Mouse (Mus musculus) spleen, adult 2 months (tissue): ENCODE results near the gene Trmt1.

Source experiments
- CTCF ChIP-seq: fragments of 200-500 bp; IDR thresholded peaks from 2 replicates; pipeline ENCODE4 v1.5.1; 2011; ENCODE audit warnings: mild to moderate bottlenecking, inconsistent platforms; ENCODE audit not compliant: insufficient read depth, insufficient read length, insufficient replicate concordance; ENCODE audit errors: extremely low read depth
- POLR2A ChIP-seq: fragments of 200-500 bp; IDR thresholded peaks from 2 replicates; pipeline ENCODE4 v1.6.1; 2011; ENCODE audit warnings: low read depth, low read length, inconsistent platforms

GRCm38 (mm10) chr8:84708774-84709475 lies 22.8 kb downstream of the Trmt1 start:
- TF ChIP-seq POLR2A (no peak), CTCF (peak; percentile 96; the same call in 1 of the 2 replicates)
